Mouse (Mus musculus) stomach, embryonic 16.5 days (tissue): ENCODE results near the gene Cldn34a. TPM values are rescaled to one million over a fixed set of nuclear protein-coding genes. Genes with fewer than 3 reads are reported as not detected.
"Not testable (repeated sequence)": the region's sequence is repeated elsewhere in the genome, so short reads cannot be mapped to it uniquely, and the experiment has no call there.

ENCODE experiments used
- ATAC-seq: fragments of 200-750 bp; cut with Nextera tagmentation; 2 replicates; pipeline ENCODE4 v1.8.0; 2017; ENCODE audit warnings: moderate number of reproducible peaks, moderate TSS enrichment; ENCODE audit not compliant: insufficient read depth, low FRiP score
- H3K27ac ChIP-seq: fragments of 300-500 bp; sonication (generic); 2 replicates; pipeline ENCODE4 v1.5.1; 2014; ENCODE audit warnings: low read length
- H3K27me3 ChIP-seq: fragments of 300-500 bp; sonication (generic); 2 replicates; pipeline ENCODE4 v1.6.1; 2014; ENCODE audit warnings: low read length, control low read depth, mixed read lengths; ENCODE audit not compliant: control insufficient read depth, insufficient read depth
- H3K36me3 ChIP-seq: fragments of 300-500 bp; sonication (generic); 2 replicates; pipeline ENCODE4 v1.6.1; 2014; ENCODE audit warnings: low read length; ENCODE audit not compliant: control insufficient read depth, insufficient read depth
- H3K4me1 ChIP-seq: fragments of 300-500 bp; sonication (generic); 2 replicates; pipeline ENCODE4 v1.6.1; 2014; ENCODE audit warnings: low read length, control low read depth, mixed read lengths; ENCODE audit not compliant: control insufficient read depth, insufficient read depth
- H3K4me2 ChIP-seq: fragments of 300-500 bp; sonication (generic); 2 replicates; pipeline ENCODE4 v1.6.1; 2014; ENCODE audit warnings: low read depth, low read length, mixed read lengths
- H3K4me3 ChIP-seq: fragments of 300-500 bp; sonication (generic); replicated peaks from 2 replicates; pipeline ENCODE4 v1.5.1; 2014; ENCODE audit warnings: mild to moderate bottlenecking, low read length
- H3K9ac ChIP-seq: fragments of 300-500 bp; sonication (generic); 2 replicates; pipeline ENCODE4 v1.6.1; 2014; ENCODE audit warnings: low read length
- H3K9me3 ChIP-seq: fragments of 300-500 bp; sonication (generic); replicated peaks from 2 replicates; pipeline ENCODE4 v1.6.1; 2016; ENCODE audit warnings: low read length, control low read depth; ENCODE audit not compliant: control insufficient read depth
- whole genome bisulfite sequencing: fragments of 180-500 bp; shearing (Covaris S2); extraction: QIAGEN DNeasy Blood & Tissue Kit; methylation state at CpG from one replicate; pipeline ENCODE4 v1.1.7; 2014; 5-methylcytosine and 5-hydroxymethylcytosine counted together
- polyA plus RNA-seq: library from polyadenylated mRNA; unstranded; fragments of >200 nt; fragmentation: Nextera tagmentation; extraction: Ambion mirVana; gene quantifications from 2 replicates; pipeline ENCODE4 v1.2.1, GENCODE M21; 2015

Cldn34a gene
- polyA plus RNA-seq: not detected in 2 replicates

- Histone ChIP-seq H3K4me2 (no peak within 1 kb of the TSS), H3K4me1 (no peaks in the 10 kb centered on the region), H3K4me3 (no peak within 1 kb of the TSS), H3K9ac (no peak within 1 kb of the TSS), H3K9me3 (no peaks in the 10 kb centered on the region), H3K27ac (no peak within 1 kb of the TSS), H3K36me3 (no peaks in the 10 kb centered on the region), H3K27me3 (peaks cover 6% of the 10 kb centered on the region; the same call in 1 of the 2 replicates)
- WGBS: 72% methylated on average over 2 of the region's 2 CpGs
- ATAC-seq: no peak
These were observed at the start of gene Cldn34a for GRCm38 (mm10) chrX:152563034-152563433. TSS of gene Cldn34a (plus strand) at chrX:152563334.

- not testable (repeated sequence) for ATAC-seq, H3K9ac ChIP-seq, H3K4me3 ChIP-seq, H3K27ac ChIP-seq, H3K27me3 ChIP-seq, H3K4me1 ChIP-seq, H3K9me3 ChIP-seq, H3K36me3 ChIP-seq, H3K4me2 ChIP-seq
- WGBS: 79% methylated on average over 2 of the region's 2 CpGs
These were observed 44.5 kb upstream of the Cldn34a start for GRCm38 (mm10) chrX:152518611-152519010.

GRCm38 (mm10) chrX:152545736-152546135 is 17.4 kb upstream of the Cldn34a start:
- Histone ChIP-seq H3K4me1 (no peaks in the 10 kb centered on the region), H3K9ac (no peak overlapping the region), H3K4me2 (no peak overlapping the region), H3K4me3 (no peak overlapping the region), H3K27me3 (peaks cover 3% of the 10 kb centered on the region), H3K36me3 (no peaks in the 10 kb centered on the region), H3K27ac (no peak overlapping the region), H3K9me3 (no peaks in the 10 kb centered on the region)
- 90% methylated on average over 1 of the region's 1 CpGs for WGBS
- no peak for ATAC-seq

- Histone ChIP-seq H3K36me3 (no peaks in the 10 kb centered on the region), H3K4me1 (no peaks in the 10 kb centered on the region), H3K27me3 (peaks cover 3% of the 10 kb centered on the region), H3K27ac (no peak overlapping the region), H3K4me2 (no peak overlapping the region), H3K9ac (no peak overlapping the region), H3K9me3 (no peaks in the 10 kb centered on the region), H3K4me3 (no peak overlapping the region)
- 54% methylated on average over 1 of the region's 1 CpGs for WGBS
- no peak for ATAC-seq
These were observed 15.0 kb upstream of the Cldn34a start for GRCm38 (mm10) chrX:152548180-152548579.

GRCm38 (mm10) chrX:152557446-152557845 is 5.7 kb upstream of the Cldn34a start:
- H3K4me2 ChIP-seq: no peak overlapping the region
- no peaks in the 10 kb centered on the region for H3K27me3 ChIP-seq
- H3K4me3 ChIP-seq: no peak overlapping the region
- ATAC-seq: no peak
- no peaks in the 10 kb centered on the region for H3K36me3 ChIP-seq
- no peaks in the 10 kb centered on the region for H3K4me1 ChIP-seq
- no peak overlapping the region for H3K9ac ChIP-seq
- no peak overlapping the region for H3K27ac ChIP-seq
- WGBS: 72% methylated on average over 6 of the region's 6 CpGs
- no peaks in the 10 kb centered on the region for H3K9me3 ChIP-seq

Other genes with a start within 250 kb of the Cldn34a start
- 13.8 and 14.8 TPM in 2 replicates for gene Kantr, start 235.8 kb upstream of the Cldn34a start, polyA plus RNA-seq
- gene Tspyl2, start 220.9 kb upstream of the Cldn34a start, polyA plus RNA-seq: 23.5 and 28.7 TPM in 2 replicates
- gene Gpr173, start 194.6 kb upstream of the Cldn34a start, polyA plus RNA-seq: 3.5 and 4.1 TPM in 2 replicates
- gene Shroom2, start 206.1 kb downstream of the Cldn34a start, polyA plus RNA-seq: 5.2 and 5.7 TPM in 2 replicates
- gene Gpr143, start 218.6 kb downstream of the Cldn34a start, polyA plus RNA-seq: 0.19 TPM in 1 of 2 replicates, not detected in the other